Mouse (Mus musculus) forebrain, embryonic 12.5 days (tissue): Measurements from ENCODE around the gene Jade3. TPM values are rescaled to one million over a fixed set of nuclear protein-coding genes. Genes with fewer than 3 reads are reported as not detected.

Experiments used
- ATAC-seq: fragments of 200-750 bp; cut with Nextera tagmentation; 2 replicates; pipeline ENCODE4 v1.8.0; 2017; ENCODE audit warnings: moderate TSS enrichment; ENCODE audit not compliant: low FRiP score
- H3K27ac ChIP-seq: fragments of 300-500 bp; sonication (generic); 2 replicates; pipeline ENCODE4 v1.5.1; 2016; ENCODE audit warnings: mild to moderate bottlenecking
- H3K27me3 ChIP-seq: fragments of 300-500 bp; sonication (generic); 2 replicates; pipeline ENCODE4 v1.6.1; 2016; ENCODE audit warnings: mild to moderate bottlenecking
- H3K36me3 ChIP-seq: fragments of 300-500 bp; sonication (generic); replicated peaks from 2 replicates; pipeline ENCODE4 v1.6.1; 2016; ENCODE audit warnings: mild to moderate bottlenecking
- H3K4me1 ChIP-seq: fragments of 300-500 bp; sonication (generic); 2 replicates; pipeline ENCODE4 v1.6.1; 2016
- H3K4me2 ChIP-seq: fragments of 300-500 bp; sonication (generic); 2 replicates; pipeline ENCODE4 v1.6.1; 2016; ENCODE audit warnings: mild to moderate bottlenecking, moderate library complexity
- H3K4me3 ChIP-seq: fragments of 300-500 bp; sonication (generic); replicated peaks from 2 replicates; pipeline ENCODE4 v1.5.1; 2016; ENCODE audit warnings: mild to moderate bottlenecking
- H3K9ac ChIP-seq: fragments of 300-500 bp; sonication (generic); 2 replicates; pipeline ENCODE4 v1.6.1; 2016; ENCODE audit warnings: mild to moderate bottlenecking
- H3K9me3 ChIP-seq: fragments of 300-500 bp; sonication (generic); 2 replicates; pipeline ENCODE4 v1.6.1; 2016
- WGBS: fragments of 180-500 bp; shearing (Covaris S2); methylation state at CpG from one replicate; pipeline ENCODE4 v1.1.7; 2016; 5-methylcytosine and 5-hydroxymethylcytosine counted together
- polyA plus RNA-seq: library from polyadenylated mRNA; unstranded; fragments of >200 nt; fragmentation: Nextera tagmentation; extraction: Ambion mirVana; gene quantifications from 2 replicates; pipeline ENCODE4 v1.2.1, GENCODE M21; 2016

The Jade3 gene
- polyA plus RNA-seq, 1 experiment from 2014 or later, result 11.0 TPM

GRCm38 (mm10) chrX:20418461-20418860, 7.0 kb upstream of the Jade3 start:
- Histone ChIP-seq H3K27ac (no peak overlapping the region), H3K27me3 (no peaks in the 10 kb centered on the region), H3K4me3 (no peak overlapping the region), H3K36me3 (no peaks in the 10 kb centered on the region), H3K9ac (no peak overlapping the region), H3K4me1 (no peaks in the 10 kb centered on the region), H3K4me2 (no peak overlapping the region), H3K9me3 (no peaks in the 10 kb centered on the region)
- no peak for ATAC-seq
- WGBS, result 87% methylated on average over 2 of the region's 2 CpGs

DNA sequence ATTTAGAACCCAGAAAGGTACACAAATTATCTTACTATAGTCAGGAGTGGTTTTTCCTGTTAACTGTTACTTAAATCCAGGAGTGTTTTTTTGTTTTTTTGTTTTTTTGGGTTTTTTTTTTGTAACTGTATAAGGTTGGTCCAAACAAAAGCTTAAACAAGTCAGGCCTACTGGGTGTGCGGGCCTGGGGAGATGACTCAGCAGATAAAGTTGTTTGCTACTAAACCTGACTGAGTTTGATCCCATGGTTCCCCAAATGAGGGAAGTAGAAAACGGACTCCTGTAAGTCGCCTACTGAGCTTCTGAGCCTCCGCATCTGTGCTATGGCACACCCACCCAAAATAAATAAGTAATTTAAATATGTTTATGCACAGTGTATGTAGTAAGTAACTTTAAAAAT, 6.0 kb upstream of the Jade3 start:
- ATAC-seq, result no peak
- H3K9me3 ChIP-seq, result no peaks in the 10 kb centered on the region
- 94% methylated on average over 4 of the region's 4 CpGs for WGBS

DNA sequence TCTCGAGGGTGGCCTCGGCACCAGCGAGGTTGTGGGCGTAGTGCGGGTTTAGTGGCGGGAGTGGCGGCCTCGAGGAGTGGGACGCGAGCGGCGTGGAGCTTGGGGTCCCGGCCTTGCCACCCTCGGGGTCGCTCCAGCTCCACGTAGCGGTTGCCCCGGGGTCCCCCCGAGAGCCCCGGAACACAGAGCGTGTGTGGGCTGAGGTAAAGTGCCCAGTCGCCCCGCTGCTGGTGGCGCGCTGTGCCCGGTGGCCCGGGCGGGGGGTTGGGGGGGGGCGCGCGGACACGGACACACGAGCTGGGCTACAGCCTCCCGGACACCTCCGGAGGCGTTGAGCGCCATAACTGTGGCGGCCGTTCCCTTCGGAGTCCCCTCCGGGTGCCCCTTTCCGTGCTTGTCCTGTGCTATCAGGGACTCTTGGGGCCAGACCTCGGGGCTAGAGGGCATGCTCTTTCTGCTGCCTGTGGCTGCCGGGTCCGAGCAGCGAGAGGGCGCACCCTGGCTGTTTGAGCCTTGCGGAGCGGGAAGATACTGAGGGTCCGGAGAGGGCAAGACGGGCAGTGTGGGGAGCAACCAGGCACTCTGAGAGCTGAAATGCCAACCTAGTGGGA, 456 bp downstream of the Jade3 start:
- Histone ChIP-seq H3K4me1 (peaks cover 5% of the 10 kb centered on the region; the same call in 1 of the 2 replicates), H3K9ac (peak overlapping the region; percentile 74), H3K27ac (peak overlapping the region; percentile 87), H3K27me3 (no peaks in the 10 kb centered on the region), H3K4me3 (peak overlapping the region; percentile 63), H3K4me2 (peak overlapping the region; percentile 53), H3K9me3 (no peaks in the 10 kb centered on the region), H3K36me3 (0 out of 2 replicates have a peak, but pooled peaks cover 3% of the 10 kb centered on the region)
- WGBS, result 20% methylated on average over 37 of the region's 51 CpGs
- no peak; the same call in 1 of the 2 replicates for ATAC-seq

More for the DNA sequence above, 6.0 kb upstream of the Jade3 start:
- Histone ChIP-seq H3K27ac (no peak overlapping the region), H3K4me3 (no peak overlapping the region), H3K4me2 (no peak overlapping the region), H3K36me3 (no peaks in the 10 kb centered on the region), H3K27me3 (no peaks in the 10 kb centered on the region), H3K4me1 (no peaks in the 10 kb centered on the region), H3K9ac (no peak overlapping the region)

DNA sequence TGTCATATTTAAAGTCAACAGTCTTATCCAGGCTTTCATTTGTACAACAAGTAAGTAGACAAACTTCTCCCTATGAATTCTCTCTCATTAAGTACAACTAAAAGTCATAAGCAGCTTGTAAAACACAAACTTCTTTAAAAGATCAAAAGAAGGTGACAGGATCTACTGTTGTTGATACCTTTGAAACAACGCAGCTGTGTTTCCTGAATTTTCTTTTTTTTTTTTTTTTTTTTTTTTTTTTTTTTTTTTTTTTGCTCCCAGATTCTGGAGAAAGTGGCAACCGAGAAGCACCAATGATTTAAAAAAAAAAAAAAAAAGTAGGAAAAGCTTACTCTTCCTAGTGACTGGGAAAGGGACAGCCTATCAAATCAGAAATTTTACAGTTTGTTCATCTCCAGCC, 57.7 kb downstream of the Jade3 start:
- ATAC-seq, result no peak
- 68% methylated on average over 2 of the region's 2 CpGs for WGBS

DNA sequence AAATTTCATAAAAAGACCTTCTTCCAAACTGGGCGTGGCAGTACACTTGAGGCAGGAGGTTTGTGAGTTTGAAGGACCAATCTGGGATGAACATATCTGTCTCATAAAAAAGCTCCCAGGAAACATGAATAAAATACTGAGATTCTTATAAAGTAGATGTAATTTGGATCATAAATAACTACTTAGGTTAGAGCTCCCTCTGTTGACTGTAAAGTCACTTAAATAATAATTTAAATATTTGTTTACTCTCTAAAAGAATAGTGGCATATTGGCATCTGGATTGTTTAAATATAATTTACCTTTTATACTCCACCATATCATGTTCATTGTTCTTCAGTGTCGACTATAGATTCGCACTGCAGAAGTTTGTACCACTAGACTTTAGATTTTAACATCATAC, 72.2 kb downstream of the Jade3 start:
- H3K27me3 ChIP-seq, result no peaks in the 10 kb centered on the region

More for the DNA sequence above, 57.7 kb downstream of the Jade3 start:
- Histone ChIP-seq H3K4me3 (no peak overlapping the region), H3K27ac (no peak overlapping the region), H3K4me1 (no peaks in the 10 kb centered on the region), H3K27me3 (no peaks in the 10 kb centered on the region), H3K4me2 (no peak overlapping the region), H3K9ac (no peak overlapping the region), H3K9me3 (no peaks in the 10 kb centered on the region), H3K36me3 (no peaks in the 10 kb centered on the region)

GRCm38 (mm10) chrX:20520290-20520939, 94.9 kb downstream of the Jade3 start:
- no peak overlapping the region for H3K27ac ChIP-seq
- no peak overlapping the region for H3K4me2 ChIP-seq
- no peaks in the 10 kb centered on the region for H3K4me1 ChIP-seq
- no peaks in the 10 kb centered on the region for H3K27me3 ChIP-seq
- 87% methylated on average over 7 of the region's 7 CpGs for WGBS
- no peak for ATAC-seq
- H3K4me3 ChIP-seq, result no peak overlapping the region
- peaks cover 13% of the 10 kb centered on the region for H3K36me3 ChIP-seq
- H3K9me3 ChIP-seq, result no peaks in the 10 kb centered on the region
- no peak overlapping the region for H3K9ac ChIP-seq

More for the DNA sequence above, 72.2 kb downstream of the Jade3 start:
- Histone ChIP-seq H3K4me1 (no peaks in the 10 kb centered on the region), H3K9ac (no peak overlapping the region), H3K4me2 (no peak overlapping the region), H3K9me3 (no peaks in the 10 kb centered on the region), H3K4me3 (no peak overlapping the region), H3K27ac (no peak overlapping the region), H3K36me3 (no peaks in the 10 kb centered on the region; the same call in 1 of the 2 replicates)
- 92% methylated on average over 3 of the region's 3 CpGs for WGBS
- no peak for ATAC-seq

- Histone ChIP-seq H3K4me3 (no peak overlapping the region), H3K36me3 (peaks cover 13% of the 10 kb centered on the region), H3K4me1 (no peaks in the 10 kb centered on the region), H3K27ac (no peak overlapping the region), H3K9ac (no peak overlapping the region), H3K27me3 (no peaks in the 10 kb centered on the region), H3K4me2 (no peak overlapping the region), H3K9me3 (no peaks in the 10 kb centered on the region)
- ATAC-seq, result no peak
Observed at GRCm38 (mm10) chrX:20521578-20521977, 96.1 kb downstream of the Jade3 start.

DNA sequence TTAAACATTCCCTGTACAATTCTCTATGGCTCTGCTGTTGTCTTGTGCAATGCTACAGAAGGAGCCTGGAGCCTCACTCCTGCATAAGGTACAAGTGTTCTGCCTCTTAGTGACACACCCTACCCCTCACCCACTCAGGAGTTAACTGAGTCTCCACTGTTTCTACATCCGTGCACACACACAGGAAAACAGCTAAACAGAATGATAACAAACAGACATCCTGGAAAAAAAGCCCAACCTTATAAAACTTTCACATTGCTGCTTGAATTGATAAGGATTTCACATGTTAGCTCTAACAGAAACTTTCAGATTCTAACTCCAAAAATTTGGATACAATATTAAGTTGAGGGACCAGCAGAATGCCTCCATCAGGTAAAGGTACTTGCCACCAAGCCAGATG, 107.1 kb downstream of the Jade3 start:
- WGBS, result 63% methylated on average over 1 of the region's 1 CpGs
- Histone ChIP-seq H3K4me2 (no peak overlapping the region), H3K4me1 (no peaks in the 10 kb centered on the region), H3K9me3 (no peaks in the 10 kb centered on the region), H3K36me3 (no peaks in the 10 kb centered on the region), H3K9ac (no peak overlapping the region), H3K27ac (no peak overlapping the region), H3K4me3 (no peak overlapping the region), H3K27me3 (no peaks in the 10 kb centered on the region)
- no peak for ATAC-seq

GRCm38 (mm10) chrX:20543867-20544266, 118.4 kb downstream of the Jade3 start:
- no peaks in the 10 kb centered on the region for H3K27me3 ChIP-seq
- H3K36me3 ChIP-seq, result no peaks in the 10 kb centered on the region
- H3K9ac ChIP-seq, result no peak overlapping the region
- H3K27ac ChIP-seq, result no peak overlapping the region
- no peak for ATAC-seq
- H3K4me2 ChIP-seq, result no peak overlapping the region
- WGBS, result 97% methylated on average over 3 of the region's 3 CpGs
- peaks cover 4% of the 10 kb centered on the region; the same call in 1 of the 2 replicates for H3K4me1 ChIP-seq
- no peaks in the 10 kb centered on the region for H3K9me3 ChIP-seq
- no peak overlapping the region for H3K4me3 ChIP-seq

- peak overlapping the region; percentile 53 for H3K4me2 ChIP-seq
Observed at GRCm38 (mm10) chrX:20547609-20548008, 122.1 kb downstream of the Jade3 start.

DNA sequence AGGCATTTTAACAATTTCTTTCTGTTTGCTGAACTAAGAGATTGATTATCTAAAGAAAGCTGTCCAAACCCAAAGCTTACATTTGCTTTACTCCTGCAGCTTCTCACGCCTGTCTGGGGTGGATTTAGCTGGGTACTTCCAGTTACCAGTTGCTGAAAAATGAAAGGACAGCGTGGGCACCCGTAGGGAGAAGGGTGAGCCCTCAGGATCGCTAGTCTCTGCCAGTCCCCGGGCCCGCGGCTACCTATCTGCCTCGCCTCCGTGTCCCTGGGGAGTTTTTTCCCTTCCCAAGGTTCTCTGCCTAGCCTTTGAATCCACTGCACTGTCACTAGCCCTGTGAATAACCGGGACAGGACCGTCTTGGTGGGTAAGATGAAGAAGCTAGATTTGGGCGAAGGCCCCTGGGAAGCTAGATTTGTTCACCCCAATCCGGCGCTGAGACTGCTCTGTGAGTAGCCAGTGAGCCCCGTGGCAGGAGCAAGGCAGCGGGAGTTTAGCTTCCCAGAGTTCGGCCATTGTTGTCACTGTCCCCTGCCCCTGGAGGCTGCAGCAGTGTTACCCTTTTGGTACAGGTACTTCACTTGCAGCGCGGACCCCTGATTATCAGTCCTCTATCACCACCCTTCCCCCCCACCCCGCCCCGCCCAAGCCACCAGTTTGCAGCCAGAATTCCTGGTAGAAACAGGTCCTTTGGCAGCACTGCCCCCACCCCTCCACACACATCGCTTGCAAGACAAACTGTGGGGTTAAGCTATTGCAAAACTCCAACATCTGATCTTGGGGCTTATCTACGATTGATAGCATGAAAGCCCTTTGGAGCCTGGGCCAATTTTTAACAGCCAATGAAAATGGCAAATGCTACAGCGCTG, 122.8 kb downstream of the Jade3 start:
- H3K4me2 ChIP-seq, result peak overlapping the region; percentile 53
- peak overlapping the region; percentile 47 for H3K9ac ChIP-seq
- no peaks in the 10 kb centered on the region for H3K36me3 ChIP-seq
- ATAC-seq, result no peak
- WGBS, result 21% methylated on average over 23 of the region's 24 CpGs
- peaks cover 4% of the 10 kb centered on the region; the same call in 1 of the 2 replicates for H3K4me1 ChIP-seq
- H3K9me3 ChIP-seq, result no peaks in the 10 kb centered on the region
- H3K27me3 ChIP-seq, result no peaks in the 10 kb centered on the region
- peak overlapping the region; percentile 33 for H3K4me3 ChIP-seq
- H3K27ac ChIP-seq, result no peak overlapping the region

More at GRCm38 (mm10) chrX:20547609-20548008, 122.1 kb downstream of the Jade3 start:
- H3K36me3 ChIP-seq, result no peaks in the 10 kb centered on the region
- H3K27ac ChIP-seq, result no peak overlapping the region
- no peak overlapping the region for H3K9ac ChIP-seq
- H3K4me3 ChIP-seq, result no peak overlapping the region
- peaks cover 4% of the 10 kb centered on the region; the same call in 1 of the 2 replicates for H3K4me1 ChIP-seq
- WGBS, result 56% methylated on average over 5 of the region's 5 CpGs
- no peaks in the 10 kb centered on the region for H3K27me3 ChIP-seq
- ATAC-seq, result no peak
- H3K9me3 ChIP-seq, result no peaks in the 10 kb centered on the region

DNA sequence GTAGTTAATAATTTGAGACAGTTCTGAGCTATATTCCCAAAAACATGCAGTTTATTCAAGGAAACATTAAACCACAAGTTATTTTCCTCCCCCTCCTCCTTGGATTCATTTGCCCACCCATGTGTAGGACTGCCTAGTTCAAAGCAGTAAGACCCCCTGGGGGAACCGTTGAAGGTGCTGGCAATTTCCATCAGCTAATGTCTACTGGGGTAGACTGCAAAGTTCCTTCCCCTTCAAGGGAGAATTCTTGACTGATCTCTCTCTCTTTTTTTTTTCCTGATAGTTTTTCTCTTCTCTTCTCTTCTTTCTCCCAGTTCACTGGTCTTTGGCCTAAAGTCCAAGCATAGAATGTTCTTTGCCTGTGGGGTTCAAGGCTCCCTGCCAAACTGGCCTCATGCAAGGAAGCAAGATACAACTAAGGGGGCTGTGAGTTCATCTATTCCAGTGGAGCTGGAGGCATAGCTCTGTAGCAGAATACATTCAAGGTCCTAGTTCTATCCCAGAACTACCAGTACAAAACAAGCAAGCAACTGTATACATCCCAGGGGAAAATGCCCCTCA, 123.5 kb downstream of the Jade3 start:
- ATAC-seq, result no peak
- Histone ChIP-seq H3K9me3 (no peaks in the 10 kb centered on the region), H3K4me3 (no peak overlapping the region), H3K27ac (no peak overlapping the region), H3K36me3 (no peaks in the 10 kb centered on the region), H3K27me3 (no peaks in the 10 kb centered on the region), H3K4me1 (peaks cover 4% of the 10 kb centered on the region; the same call in 1 of the 2 replicates), H3K4me2 (peak overlapping the region; percentile 53; the same call in 1 of the 2 replicates), H3K9ac (no peak overlapping the region)
- 50% methylated on average over 1 of the region's 1 CpGs for WGBS
